Mouse (Mus musculus) embryonic facial prominence, embryonic 15.5 days (tissue): ENCODE measurements at regions not wholly inside any gene's neighbourhood (a gene's known extent, or its start where the extent isn't known, plus 50 kb on each side); places are given as distances from the start of the nearest gene placed in this dataset.

Experiments used
- ATAC-seq: fragments of 200-750 bp; cut with Nextera tagmentation; 2 replicates; pipeline ENCODE4 v1.8.0; 2017; ENCODE audit warnings: low read depth, moderate TSS enrichment; ENCODE audit not compliant: insufficient number of reproducible peaks, low FRiP score, low TSS enrichment
- H3K27ac ChIP-seq: fragments of 300-500 bp; sonication (generic); replicated peaks from 2 replicates; pipeline ENCODE4 v1.5.1; 2015; ENCODE audit warnings: mild to moderate bottlenecking, inconsistent platforms
- H3K27me3 ChIP-seq: fragments of 300-500 bp; sonication (generic); 2 replicates; pipeline ENCODE4 v1.6.1; 2015; ENCODE audit warnings: inconsistent platforms
- H3K36me3 ChIP-seq: fragments of 300-500 bp; sonication (generic); 2 replicates; pipeline ENCODE4 v1.6.1; 2015; ENCODE audit warnings: mild to moderate bottlenecking, inconsistent platforms
- H3K4me1 ChIP-seq: fragments of 300-500 bp; sonication (generic); 2 replicates; pipeline ENCODE4 v1.6.1; 2015; ENCODE audit warnings: inconsistent platforms
- H3K4me2 ChIP-seq: fragments of 300-500 bp; sonication (generic); replicated peaks from 2 replicates; pipeline ENCODE4 v1.6.1; 2015; ENCODE audit warnings: mild to moderate bottlenecking, inconsistent platforms
- H3K4me3 ChIP-seq: fragments of 300-500 bp; sonication (generic); replicated peaks from 2 replicates; pipeline ENCODE4 v1.5.1; 2015; ENCODE audit warnings: mild to moderate bottlenecking, inconsistent platforms
- H3K9ac ChIP-seq: fragments of 300-500 bp; sonication (generic); 2 replicates; pipeline ENCODE4 v1.6.1; 2015; ENCODE audit warnings: inconsistent platforms
- H3K9me3 ChIP-seq: fragments of 300-500 bp; sonication (generic); replicated peaks from 2 replicates; pipeline ENCODE4 v1.6.1; 2016; ENCODE audit warnings: inconsistent platforms
- WGBS: fragments of 180-500 bp; shearing (Covaris S2); methylation state at CpG from one replicate; pipeline ENCODE4 v1.1.7; 2015; 5-methylcytosine and 5-hydroxymethylcytosine counted together

- 88% methylated on average over 5 of the region's 5 CpGs for WGBS
These were observed 84.9 kb upstream of the Pik3r1 start for GRCm38 (mm10) chr13:101852960-101853359.

GRCm38 (mm10) chr13:101855141-101855540, 87.1 kb upstream of the Pik3r1 start:
- ATAC-seq: no peak
- WGBS: 45% methylated on average over 9 of the region's 9 CpGs
- no peak overlapping the region for H3K4me2 ChIP-seq
- H3K4me1 ChIP-seq: 0 out of 2 replicates have a peak, but pooled peaks cover 5% of the 10 kb centered on the region
- no peak overlapping the region for H3K4me3 ChIP-seq
- no peak overlapping the region for H3K9ac ChIP-seq
- no peaks in the 10 kb centered on the region for H3K9me3 ChIP-seq
- no peaks in the 10 kb centered on the region for H3K36me3 ChIP-seq
- no peaks in the 10 kb centered on the region for H3K27me3 ChIP-seq
- H3K27ac ChIP-seq: no peak overlapping the region

More at GRCm38 (mm10) chr13:101852960-101853359, 84.9 kb upstream of the Pik3r1 start:
- no peaks in the 10 kb centered on the region for H3K36me3 ChIP-seq
- peaks cover 9% of the 10 kb centered on the region; the same call in 1 of the 2 replicates for H3K4me1 ChIP-seq
- H3K4me2 ChIP-seq: no peak overlapping the region
- H3K9ac ChIP-seq: no peak overlapping the region
- no peaks in the 10 kb centered on the region for H3K27me3 ChIP-seq
- ATAC-seq: no peak
- H3K9me3 ChIP-seq: no peaks in the 10 kb centered on the region
- no peak overlapping the region for H3K4me3 ChIP-seq
- H3K27ac ChIP-seq: no peak overlapping the region

GRCm38 (mm10) chr13:101860704-101861103, 92.7 kb upstream of the Pik3r1 start:
- no peak overlapping the region for H3K27ac ChIP-seq
- 72% methylated on average over 4 of the region's 4 CpGs for WGBS
- no peaks in the 10 kb centered on the region for H3K36me3 ChIP-seq
- no peak overlapping the region for H3K4me2 ChIP-seq
- no peak overlapping the region for H3K4me3 ChIP-seq
- no peak for ATAC-seq
- no peaks in the 10 kb centered on the region for H3K9me3 ChIP-seq
- no peak overlapping the region for H3K9ac ChIP-seq
- no peaks in the 10 kb centered on the region for H3K27me3 ChIP-seq
- no peaks in the 10 kb centered on the region for H3K4me1 ChIP-seq

GRCm38 (mm10) chr13:101862011-101862410, 94.0 kb upstream of the Pik3r1 start:
- no peaks in the 10 kb centered on the region for H3K4me1 ChIP-seq
- ATAC-seq: no peak
- no peak overlapping the region for H3K27ac ChIP-seq
- H3K9me3 ChIP-seq: no peaks in the 10 kb centered on the region
- no peak overlapping the region for H3K9ac ChIP-seq
- 79% methylated on average over 13 of the region's 13 CpGs for WGBS
- H3K4me2 ChIP-seq: no peak overlapping the region
- H3K27me3 ChIP-seq: no peaks in the 10 kb centered on the region
- H3K36me3 ChIP-seq: no peaks in the 10 kb centered on the region
- H3K4me3 ChIP-seq: no peak overlapping the region

- Histone ChIP-seq H3K4me3 (no peak overlapping the region), H3K4me2 (no peak overlapping the region), H3K9me3 (no peaks in the 10 kb centered on the region), H3K9ac (no peak overlapping the region), H3K27me3 (no peaks in the 10 kb centered on the region), H3K4me1 (no peaks in the 10 kb centered on the region), H3K27ac (no peak overlapping the region), H3K36me3 (no peaks in the 10 kb centered on the region)
- 81% methylated on average over 7 of the region's 7 CpGs for WGBS
- ATAC-seq: no peak
These were observed 95.0 kb upstream of the Pik3r1 start for GRCm38 (mm10) chr13:101863015-101863414.

- no peak for ATAC-seq
- Histone ChIP-seq H3K27ac (no peak overlapping the region), H3K9me3 (no peaks in the 10 kb centered on the region), H3K27me3 (no peaks in the 10 kb centered on the region), H3K4me1 (no peaks in the 10 kb centered on the region), H3K9ac (no peak overlapping the region), H3K36me3 (no peaks in the 10 kb centered on the region), H3K4me2 (no peak overlapping the region), H3K4me3 (no peak overlapping the region)
- 81% methylated on average over 2 of the region's 2 CpGs for WGBS
These were observed 95.6 kb upstream of the Pik3r1 start for GRCm38 (mm10) chr13:101863602-101864001.

GRCm38 (mm10) chr13:101866843-101867242, 98.8 kb upstream of the Pik3r1 start:
- no peak for ATAC-seq
- Histone ChIP-seq H3K4me3 (no peak overlapping the region), H3K4me1 (no peaks in the 10 kb centered on the region), H3K27ac (no peak overlapping the region), H3K9me3 (no peaks in the 10 kb centered on the region), H3K27me3 (no peaks in the 10 kb centered on the region), H3K36me3 (no peaks in the 10 kb centered on the region), H3K4me2 (no peak overlapping the region), H3K9ac (no peak overlapping the region)
- 19% methylated on average over 4 of the region's 4 CpGs for whole genome bisulfite sequencing

- ATAC-seq: no peak
- Histone ChIP-seq H3K36me3 (no peaks in the 10 kb centered on the region), H3K4me2 (no peak overlapping the region), H3K27me3 (no peaks in the 10 kb centered on the region), H3K9me3 (no peaks in the 10 kb centered on the region), H3K4me3 (no peak overlapping the region), H3K27ac (no peak overlapping the region), H3K9ac (no peak overlapping the region), H3K4me1 (no peaks in the 10 kb centered on the region)
- WGBS: 92% methylated on average over 4 of the region's 4 CpGs
These were observed 106.7 kb upstream of the Pik3r1 start for GRCm38 (mm10) chr13:101874761-101875160.

GRCm38 (mm10) chr13:101876069-101876468, 108.1 kb upstream of the Pik3r1 start:
- 90% methylated on average over 2 of the region's 2 CpGs for WGBS
- Histone ChIP-seq H3K27ac (no peak overlapping the region), H3K4me1 (no peaks in the 10 kb centered on the region), H3K9ac (no peak overlapping the region), H3K9me3 (no peaks in the 10 kb centered on the region), H3K36me3 (no peaks in the 10 kb centered on the region), H3K4me3 (no peak overlapping the region), H3K4me2 (no peak overlapping the region), H3K27me3 (no peaks in the 10 kb centered on the region)
- no peak for ATAC-seq

GRCm38 (mm10) chr13:101876601-101877000, 108.6 kb upstream of the Pik3r1 start:
- no peak overlapping the region for H3K4me2 ChIP-seq
- no peaks in the 10 kb centered on the region for H3K9me3 ChIP-seq
- no peak overlapping the region for H3K27ac ChIP-seq
- H3K36me3 ChIP-seq: no peaks in the 10 kb centered on the region
- no peak overlapping the region for H3K9ac ChIP-seq
- no peaks in the 10 kb centered on the region for H3K27me3 ChIP-seq
- WGBS: 78% methylated on average over 3 of the region's 3 CpGs
- H3K4me3 ChIP-seq: no peak overlapping the region
- no peak for ATAC-seq
- no peaks in the 10 kb centered on the region for H3K4me1 ChIP-seq

- Histone ChIP-seq H3K27me3 (no peaks in the 10 kb centered on the region), H3K36me3 (no peaks in the 10 kb centered on the region), H3K27ac (no peak overlapping the region), H3K9ac (no peak overlapping the region), H3K4me1 (no peaks in the 10 kb centered on the region), H3K4me2 (no peak overlapping the region), H3K4me3 (no peak overlapping the region), H3K9me3 (no peaks in the 10 kb centered on the region)
- ATAC-seq: no peak
These were observed 110.2 kb upstream of the Pik3r1 start for GRCm38 (mm10) chr13:101878168-101878567.

GRCm38 (mm10) chr13:101879561-101880081, 111.6 kb upstream of the Pik3r1 start:
- Histone ChIP-seq H3K4me3 (no peak overlapping the region), H3K4me1 (no peaks in the 10 kb centered on the region), H3K27me3 (no peaks in the 10 kb centered on the region), H3K9me3 (no peaks in the 10 kb centered on the region), H3K27ac (no peak overlapping the region), H3K36me3 (no peaks in the 10 kb centered on the region), H3K4me2 (no peak overlapping the region), H3K9ac (no peak overlapping the region)
- 53% methylated on average over 8 of the region's 8 CpGs for WGBS
- ATAC-seq: no peak
